Mouse (Mus musculus) T-helper 17 cell (primary cell): ENCODE measurements at regions not wholly inside any gene's neighbourhood (a gene's known extent, or its start where the extent isn't known, plus 50 kb on each side); places are given as distances from the start of the nearest gene placed in this dataset.

Experiments used
- in situ Hi-C, 2 experiments: fragments of 300-600 bp; cut with MboI, MseI; formaldehyde crosslinking; loops; 1 replicate in 1 of 2; 2 replicates in 1 of 2; pipeline ENCODE4 v1.15.1; 2025; ENCODE audit warnings: high pct_unique_total_duplicates in 2 of 2

- in situ Hi-C loops = no loop called here
These were observed 86.2 kb upstream of the Slc25a26 start for GRCm38 (mm10) chr6:94413987-94414360.

- in situ Hi-C loops = no loop called here
These were observed 86.7 kb upstream of the Slc25a26 start for GRCm38 (mm10) chr6:94413297-94413986.

- in situ Hi-C loops = no loop called here
These were observed 87.8 kb upstream of the Slc25a26 start for GRCm38 (mm10) chr6:94412341-94412740.

GRCm38 (mm10) chr6:94410480-94410879 lies 89.7 kb upstream of the Slc25a26 start:
- in situ Hi-C loops = no loop called here

- in situ Hi-C loops = no loop called here
These were observed 91.1 kb upstream of the Slc25a26 start for GRCm38 (mm10) chr6:94408996-94409395.

- in situ Hi-C loops = no loop called here
These were observed 92.4 kb upstream of the Slc25a26 start for GRCm38 (mm10) chr6:94407751-94408150.

GRCm38 (mm10) chr6:94405371-94406076 lies 94.6 kb upstream of the Slc25a26 start:
- in situ Hi-C loops = no loop called here

GRCm38 (mm10) chr6:94401617-94402481 lies 98.3 kb upstream of the Slc25a26 start:
- in situ Hi-C loops = loop anchor here in 1 of 2 experiments (5.0 kb wide), 1 partner anchor 1535 kb away; no protein-coding TSS in a partner anchor

GRCm38 (mm10) chr6:94401061-94401591 lies 99.0 kb upstream of the Slc25a26 start:
- in situ Hi-C loops = loop anchor here in 1 of 2 experiments (5.0 kb wide), 1 partner anchor 1536 kb away; no protein-coding TSS in a partner anchor

- in situ Hi-C loops = loop anchor here in 1 of 2 experiments (5.0 kb wide), 1 partner anchor 1537 kb away; no protein-coding TSS in a partner anchor
These were observed 99.6 kb upstream of the Slc25a26 start for GRCm38 (mm10) chr6:94400471-94401051.

- in situ Hi-C loops = no loop called here
These were observed 107.4 kb upstream of the Magi1 start for GRCm38 (mm10) chr6:94391134-94391533.

- in situ Hi-C loops = no loop called here
These were observed 106.7 kb upstream of the Magi1 start for GRCm38 (mm10) chr6:94390403-94390802.

GRCm38 (mm10) chr6:94389716-94390115 lies 106.0 kb upstream of the Magi1 start:
- in situ Hi-C loops = loop anchor here in 1 of 2 experiments (10.0 kb wide), 1 partner anchor 1995 kb away; no protein-coding TSS in a partner anchor

GRCm38 (mm10) chr6:94387648-94388047 lies 103.9 kb upstream of the Magi1 start:
- in situ Hi-C loops = loop anchor here in 1 of 2 experiments (10.0 kb wide), 1 partner anchor 1997 kb away; no protein-coding TSS in a partner anchor

- in situ Hi-C loops = loop anchor here in 1 of 2 experiments (10.0 kb wide), 1 partner anchor 1999 kb away; no protein-coding TSS in a partner anchor
These were observed 101.8 kb upstream of the Magi1 start for GRCm38 (mm10) chr6:94385531-94385930.

GRCm38 (mm10) chr6:94369991-94370390 lies 86.3 kb upstream of the Magi1 start:
- in situ Hi-C loops = no loop called here

GRCm38 (mm10) chr6:94363951-94364350 lies 80.2 kb upstream of the Magi1 start:
- in situ Hi-C loops = no loop called here

GRCm38 (mm10) chr6:94362626-94363025 lies 78.9 kb upstream of the Magi1 start:
- in situ Hi-C loops = no loop called here

GRCm38 (mm10) chr6:94357568-94357967 lies 73.9 kb upstream of the Magi1 start:
- in situ Hi-C loops = no loop called here

GRCm38 (mm10) chr6:94354451-94355095 lies 70.9 kb upstream of the Magi1 start:
- in situ Hi-C loops = no loop called here
